Mouse (Mus musculus) midbrain, embryonic 11.5 days (tissue): ENCODE measurements at regions not wholly inside any gene's neighbourhood (a gene's known extent, or its start where the extent isn't known, plus 50 kb on each side); places are given as distances from the start of the nearest gene placed in this dataset.

Source experiments
- ATAC-seq: fragments of 200-750 bp; cut with Nextera tagmentation; 2 replicates; pipeline ENCODE4 v1.8.0; 2017; ENCODE audit warnings: moderate TSS enrichment, moderate library complexity; ENCODE audit not compliant: low FRiP score
- DNase-seq: peaks from one replicate; pipeline ENCODE4 v3.0.0; 2015; ENCODE audit warnings: low spot score; ENCODE audit errors: missing footprints
- H3K27ac ChIP-seq: fragments of 300-500 bp; sonication (generic); 2 replicates; pipeline ENCODE4 v1.5.1; 2014; ENCODE audit warnings: low read depth, low read length
- H3K27me3 ChIP-seq: fragments of 300-500 bp; sonication (generic); 2 replicates; pipeline ENCODE4 v1.6.1; 2014; ENCODE audit warnings: mild to moderate bottlenecking, low read length, moderate library complexity, mixed read lengths; ENCODE audit not compliant: control insufficient read depth, insufficient read depth
- H3K36me3 ChIP-seq: fragments of 300-500 bp; sonication (generic); 2 replicates; pipeline ENCODE4 v1.6.1; 2014; ENCODE audit warnings: mild to moderate bottlenecking, low read length, moderate library complexity, mixed read lengths; ENCODE audit not compliant: control insufficient read depth, insufficient read depth
- H3K4me1 ChIP-seq: fragments of 300-500 bp; sonication (generic); 2 replicates; pipeline ENCODE4 v1.6.1; 2014; ENCODE audit warnings: low read length; ENCODE audit not compliant: control insufficient read depth, insufficient read depth
- H3K4me2 ChIP-seq: fragments of 300-500 bp; sonication (generic); 2 replicates; pipeline ENCODE4 v1.6.1; 2014; ENCODE audit warnings: mild to moderate bottlenecking, moderate library complexity
- H3K4me3 ChIP-seq: fragments of 300-500 bp; sonication (generic); 2 replicates; pipeline ENCODE4 v1.5.1; 2014; ENCODE audit warnings: low read depth, low read length
- H3K9ac ChIP-seq: fragments of 300-500 bp; sonication (generic); 2 replicates; pipeline ENCODE4 v1.6.1; 2014; ENCODE audit warnings: low read length
- H3K9me3 ChIP-seq: fragments of 300-500 bp; sonication (generic); 2 replicates; pipeline ENCODE4 v1.6.1; 2016; ENCODE audit warnings: low read length; ENCODE audit not compliant: control insufficient read depth
- WGBS: fragments of 180-500 bp; shearing (Covaris S2); extraction: QIAGEN DNeasy Blood & Tissue Kit; methylation state at CpG from one replicate; pipeline ENCODE4 v1.1.7; 2014; 5-methylcytosine and 5-hydroxymethylcytosine counted together

- Histone ChIP-seq H3K27me3 (no peaks in the 10 kb centered on the region), H3K4me3 (no peak overlapping the region), H3K9ac (no peak overlapping the region), H3K36me3 (no peaks in the 10 kb centered on the region), H3K9me3 (no peaks in the 10 kb centered on the region), H3K4me1 (no peaks in the 10 kb centered on the region), H3K27ac (no peak overlapping the region), H3K4me2 (no peak overlapping the region)
- no peak for ATAC-seq
- DNase-seq = no peak
- WGBS = 85% methylated on average over 9 of the region's 9 CpGs
Observed at GRCm38 (mm10) chr3:31433201-31433600, 123.0 kb upstream of the Slc7a14 start.

- ATAC-seq (no peak), DNase-seq (no peak)
- H3K4me2 ChIP-seq = no peak overlapping the region
- H3K36me3 ChIP-seq = no peaks in the 10 kb centered on the region
- H3K4me1 ChIP-seq = no peaks in the 10 kb centered on the region
- no peak overlapping the region for H3K4me3 ChIP-seq
- WGBS = 91% methylated on average over 14 of the region's 14 CpGs
- H3K9me3 ChIP-seq = no peaks in the 10 kb centered on the region
- no peak overlapping the region for H3K9ac ChIP-seq
- H3K27ac ChIP-seq = no peak overlapping the region
- H3K27me3 ChIP-seq = no peaks in the 10 kb centered on the region
Observed at GRCm38 (mm10) chr3:31423517-31423916, 113.3 kb upstream of the Slc7a14 start.

DNA sequence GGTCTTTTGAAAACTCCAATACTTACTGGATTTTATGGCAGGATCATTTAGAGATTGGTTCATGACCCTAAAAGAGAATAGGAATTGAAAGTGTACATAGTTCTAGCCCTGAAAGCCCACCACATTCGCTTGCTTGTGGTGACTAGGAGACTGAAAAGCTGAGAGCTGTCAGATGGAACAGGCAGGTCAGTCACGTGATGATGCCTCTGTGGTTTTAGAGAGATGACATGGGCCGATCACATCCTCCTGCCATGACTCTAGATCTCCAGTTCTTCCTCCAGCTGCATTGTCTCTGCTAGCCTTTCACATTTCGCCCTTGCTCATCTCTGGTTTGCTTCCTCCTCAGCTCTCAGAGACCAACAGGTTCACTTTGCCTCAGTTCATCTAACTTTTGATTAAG is 98.6 kb upstream of the Slc7a14 start:
- DNase-seq = no peak
- H3K27me3 ChIP-seq = no peaks in the 10 kb centered on the region
- H3K4me3 ChIP-seq = no peak overlapping the region
- 84% methylated on average over 4 of the region's 4 CpGs for WGBS
- no peaks in the 10 kb centered on the region for H3K4me1 ChIP-seq
- no peaks in the 10 kb centered on the region for H3K9me3 ChIP-seq
- no peak overlapping the region for H3K27ac ChIP-seq
- no peak overlapping the region for H3K4me2 ChIP-seq
- no peak for ATAC-seq
- H3K36me3 ChIP-seq = no peaks in the 10 kb centered on the region
- no peak overlapping the region for H3K9ac ChIP-seq

DNA sequence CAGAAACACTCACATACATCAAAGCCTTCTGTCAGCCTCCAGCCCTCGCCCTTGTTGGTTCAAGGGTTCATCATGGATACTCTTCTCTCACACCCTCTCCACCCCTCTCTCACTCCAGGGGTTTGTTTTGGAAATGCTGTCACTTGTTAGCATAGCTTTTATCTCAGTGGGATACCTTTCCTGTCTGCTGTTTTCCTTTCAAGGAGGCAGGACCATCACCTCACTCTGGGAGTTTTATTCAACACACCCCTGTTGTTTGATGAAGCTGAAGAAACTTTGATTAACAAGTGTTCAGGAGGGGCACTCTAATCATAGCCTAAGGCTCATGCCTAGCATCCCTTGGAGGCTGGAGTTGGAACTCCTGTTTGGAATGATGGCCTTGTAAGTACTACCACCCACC is 95.7 kb upstream of the Slc7a14 start:
- DNase-seq = no peak
- H3K4me2 ChIP-seq = no peak overlapping the region
- ATAC-seq = no peak
- no peak overlapping the region for H3K9ac ChIP-seq
- H3K4me3 ChIP-seq = no peak overlapping the region
- no peaks in the 10 kb centered on the region for H3K4me1 ChIP-seq
- no peak overlapping the region for H3K27ac ChIP-seq
- H3K9me3 ChIP-seq = no peaks in the 10 kb centered on the region
- no peaks in the 10 kb centered on the region for H3K27me3 ChIP-seq
- H3K36me3 ChIP-seq = no peaks in the 10 kb centered on the region
- 20% methylated on average over 1 of the region's 1 CpGs for WGBS

GRCm38 (mm10) chr3:31399136-31399535 is 89.0 kb upstream of the Slc7a14 start:
- H3K4me2 ChIP-seq = no peak overlapping the region
- H3K27ac ChIP-seq = no peak overlapping the region
- H3K4me3 ChIP-seq = no peak overlapping the region
- ATAC-seq (no peak), DNase-seq (no peak)
- H3K9me3 ChIP-seq = no peaks in the 10 kb centered on the region
- WGBS = 83% methylated on average over 2 of the region's 2 CpGs
- H3K4me1 ChIP-seq = no peaks in the 10 kb centered on the region
- no peaks in the 10 kb centered on the region for H3K27me3 ChIP-seq
- no peaks in the 10 kb centered on the region for H3K36me3 ChIP-seq
- H3K9ac ChIP-seq = no peak overlapping the region

DNA sequence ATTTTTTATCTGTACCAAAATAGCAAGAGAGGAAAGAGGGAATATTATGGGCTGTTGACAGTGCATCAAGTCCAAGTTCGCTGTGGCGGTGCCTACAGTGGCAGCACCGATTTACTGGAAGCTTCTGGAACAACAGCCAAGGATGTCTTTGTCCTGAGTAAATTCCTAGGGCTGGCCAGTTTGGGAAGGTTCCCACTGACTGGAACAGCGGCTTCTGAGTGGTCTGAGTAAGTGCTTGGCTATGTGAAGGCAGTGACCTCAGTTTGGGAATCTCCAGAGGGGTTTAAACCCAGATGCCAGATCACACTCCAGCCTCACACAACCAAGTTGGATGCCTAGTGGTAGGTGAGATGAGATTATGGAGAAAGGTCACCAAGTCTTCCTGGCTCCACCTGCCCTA is 84.4 kb upstream of the Slc7a14 start:
- no peak for DNase-seq
- no peak for ATAC-seq
- Histone ChIP-seq H3K4me3 (no peak overlapping the region), H3K27ac (no peak overlapping the region), H3K4me2 (no peak overlapping the region), H3K27me3 (no peaks in the 10 kb centered on the region), H3K36me3 (no peaks in the 10 kb centered on the region), H3K9me3 (no peaks in the 10 kb centered on the region), H3K9ac (no peak overlapping the region), H3K4me1 (no peaks in the 10 kb centered on the region)
- 90% methylated on average over 4 of the region's 4 CpGs for WGBS

GRCm38 (mm10) chr3:31389955-31390354 is 79.8 kb upstream of the Slc7a14 start:
- H3K27me3 ChIP-seq = no peaks in the 10 kb centered on the region
- H3K4me2 ChIP-seq = no peak overlapping the region
- 70% methylated on average over 2 of the region's 2 CpGs for WGBS
- no peak for ATAC-seq
- DNase-seq = no peak
- no peaks in the 10 kb centered on the region for H3K9me3 ChIP-seq
- no peak overlapping the region for H3K4me3 ChIP-seq
- H3K27ac ChIP-seq = no peak overlapping the region
- H3K36me3 ChIP-seq = no peaks in the 10 kb centered on the region
- H3K4me1 ChIP-seq = no peaks in the 10 kb centered on the region
- H3K9ac ChIP-seq = no peak overlapping the region

- no peak overlapping the region for H3K4me3 ChIP-seq
- no peaks in the 10 kb centered on the region for H3K4me1 ChIP-seq
- H3K36me3 ChIP-seq = no peaks in the 10 kb centered on the region
- H3K27ac ChIP-seq = no peak overlapping the region
- 81% methylated on average over 3 of the region's 3 CpGs for WGBS
- H3K4me2 ChIP-seq = no peak overlapping the region
- no peak for DNase-seq
- no peaks in the 10 kb centered on the region for H3K9me3 ChIP-seq
- no peaks in the 10 kb centered on the region for H3K27me3 ChIP-seq
- no peak overlapping the region for H3K9ac ChIP-seq
- no peak for ATAC-seq
Observed at GRCm38 (mm10) chr3:31375678-31376077, 65.5 kb upstream of the Slc7a14 start.

DNA sequence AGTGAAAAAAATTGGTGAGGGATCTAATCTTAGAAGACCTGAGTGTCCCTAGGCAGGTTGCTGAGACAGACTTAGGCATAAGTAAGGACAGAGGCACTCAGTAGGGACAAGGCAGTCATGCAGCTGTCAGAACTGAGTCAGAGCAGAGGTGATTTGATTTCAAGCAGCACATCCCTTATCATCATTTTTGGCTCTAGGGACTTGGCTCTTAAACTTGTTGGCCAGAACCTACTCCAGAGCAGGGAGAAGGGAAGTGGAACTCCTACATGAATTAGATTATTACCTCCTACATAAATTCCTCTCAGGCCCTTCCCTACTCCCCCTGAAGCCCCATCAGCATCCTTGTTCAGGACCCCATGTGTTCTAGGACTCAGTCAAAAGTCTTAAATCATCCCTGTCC is 63.9 kb upstream of the Slc7a14 start:
- H3K4me1 ChIP-seq = no peaks in the 10 kb centered on the region
- H3K9ac ChIP-seq = no peak overlapping the region
- H3K4me2 ChIP-seq = no peak overlapping the region
- H3K36me3 ChIP-seq = no peaks in the 10 kb centered on the region
- DNase-seq = no peak
- no peak overlapping the region for H3K4me3 ChIP-seq
- no peak for ATAC-seq
- H3K27me3 ChIP-seq = no peaks in the 10 kb centered on the region
- H3K9me3 ChIP-seq = no peaks in the 10 kb centered on the region
- H3K27ac ChIP-seq = no peak overlapping the region

DNA sequence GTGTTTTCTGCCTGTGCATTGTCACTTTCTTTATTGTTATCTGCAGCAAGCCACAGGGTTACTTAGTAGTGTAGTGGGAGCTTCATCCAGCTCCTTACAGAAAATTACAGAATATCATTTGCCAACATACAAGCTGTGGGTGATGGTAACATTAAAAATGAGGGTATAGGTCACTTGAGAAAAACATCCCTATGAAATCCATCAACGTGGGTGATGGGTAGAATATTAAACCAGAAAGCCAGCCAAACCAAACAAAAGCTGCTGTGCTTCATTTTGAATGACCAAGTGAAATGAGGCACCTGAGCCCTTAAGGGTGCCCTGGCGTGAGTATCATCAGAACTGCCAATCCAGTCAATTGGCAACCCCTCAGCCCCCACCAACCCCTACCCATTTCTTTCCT is 58.1 kb upstream of the Slc7a14 start:
- Histone ChIP-seq H3K36me3 (no peaks in the 10 kb centered on the region), H3K9ac (no peak overlapping the region), H3K27me3 (no peaks in the 10 kb centered on the region), H3K9me3 (no peaks in the 10 kb centered on the region), H3K4me1 (no peaks in the 10 kb centered on the region), H3K4me3 (no peak overlapping the region), H3K27ac (no peak overlapping the region), H3K4me2 (no peak overlapping the region)
- WGBS = 76% methylated on average over 2 of the region's 2 CpGs
- ATAC-seq = no peak
- DNase-seq = no peak
